In genomic region chr4:133073192-133073591, GRCm38 (mm10) we compare ENCODE assay signal across 8 mouse cellular contexts. TPM values are rescaled to one million over a fixed set of nuclear protein-coding genes. Genes with fewer than 3 reads are reported as not detected.
DNase-seq lines count a peak whose midpoint lies in the region; ATAC-seq and TF ChIP-seq lines count a peak whose summit lies in the region.

No protein-coding gene starts in this region.

- peaks cover 21% of the 10 kb centered on the region for H3K36me3 ChIP-seq in kidney, postnatal 0 days (ENCODE audit: insufficient read depth, low read length)
- peaks cover 45% of the 10 kb centered on the region for H3K36me3 ChIP-seq in kidney, embryonic 16.5 days (ENCODE audit: insufficient read depth, low read length)
- peaks cover 32% of the 10 kb centered on the region for H3K36me3 ChIP-seq in forebrain, embryonic 13.5 days (ENCODE audit: poor library complexity, severe bottlenecking)
- H3K36me3 ChIP-seq in limb, embryonic 13.5 days, result peaks cover 92% of the 10 kb centered on the region

- DNase-seq in kidney, postnatal 0 days (ENCODE audit: low spot score), result no peak
- peak; percentile 85 for DNase-seq in thymus, postnatal 0 days (ENCODE audit: low spot score)
- no peak for DNase-seq in layer of hippocampus, postnatal 25 days (ENCODE audit: extremely low spot score in 1 of 2, low spot score in 1 of 2)
- no peak for DNase-seq in layer of hippocampus, adult 8-10 months (ENCODE audit: low spot score in 2 of 2)
- DNase-seq in gastrocnemius, postnatal 25 days, result no peak

- 58% methylated on average over 8 of the region's 8 CpGs for WGBS in kidney, postnatal 0 days
- WGBS in kidney, embryonic 16.5 days, result 57% methylated on average over 8 of the region's 8 CpGs
- WGBS in forebrain, embryonic 13.5 days, result 70% methylated on average over 8 of the region's 8 CpGs
- 54% methylated on average over 8 of the region's 8 CpGs for WGBS in limb, embryonic 13.5 days

- peaks cover 14% of the 10 kb centered on the region for H3K4me1 ChIP-seq in kidney, postnatal 0 days (replicated peaks; ENCODE audit: insufficient read depth, low read length)
- peaks cover 22% of the 10 kb centered on the region for H3K4me1 ChIP-seq in kidney, embryonic 16.5 days (ENCODE audit: insufficient read depth, low read length)
- peaks cover 49% of the 10 kb centered on the region for H3K4me1 ChIP-seq in forebrain, embryonic 13.5 days
- H3K4me1 ChIP-seq in limb, embryonic 13.5 days, result peaks cover 46% of the 10 kb centered on the region

- H3K9ac ChIP-seq in kidney, postnatal 0 days (ENCODE audit: low read depth, low read length), result peak overlapping the region; percentile 42; the same call in 1 of the 2 replicates
- H3K9ac ChIP-seq in kidney, embryonic 16.5 days (replicated peaks; ENCODE audit: low read length), result no peak overlapping the region
- H3K9ac ChIP-seq in forebrain, embryonic 13.5 days, result no peak overlapping the region
- H3K9ac ChIP-seq in limb, embryonic 13.5 days, result 0 out of 2 replicates have a peak overlapping the region, but pooled peaks have one; percentile 39

- H3K4me3 ChIP-seq in kidney, postnatal 0 days (replicated peaks; ENCODE audit: low read depth, low read length), result no peak overlapping the region
- no peak overlapping the region for H3K4me3 ChIP-seq in kidney, embryonic 16.5 days (ENCODE audit: low read length)
- no peak overlapping the region for H3K4me3 ChIP-seq in forebrain, embryonic 13.5 days
- H3K4me3 ChIP-seq in limb, embryonic 13.5 days, result no peak overlapping the region

- TF ChIP-seq CTCF in kidney, postnatal 0 days (IDR thresholded peaks at IDR 0.05; ENCODE audit: low read depth), result no peak

- ATAC-seq in kidney, postnatal 0 days (replicated peaks; ENCODE audit: low FRiP score, low read depth), result no peak
- no peak for ATAC-seq in kidney, embryonic 16.5 days (ENCODE audit: low FRiP score, low TSS enrichment)
- no peak for ATAC-seq in forebrain, embryonic 13.5 days
- no peak for ATAC-seq in limb, embryonic 13.5 days (ENCODE audit: low FRiP score, low read depth)

- no peak overlapping the region for H3K4me2 ChIP-seq in kidney, postnatal 0 days (ENCODE audit: low read length)
- H3K4me2 ChIP-seq in kidney, embryonic 16.5 days (replicated peaks; ENCODE audit: low read depth, low read length), result no peak overlapping the region
- no peak overlapping the region for H3K4me2 ChIP-seq in forebrain, embryonic 13.5 days
- H3K4me2 ChIP-seq in limb, embryonic 13.5 days (replicated peaks), result no peak overlapping the region

- no peaks in the 10 kb centered on the region for H3K9me3 ChIP-seq in kidney, postnatal 0 days (replicated peaks; ENCODE audit: low read length)
- H3K9me3 ChIP-seq in kidney, embryonic 16.5 days (ENCODE audit: low read length), result no peaks in the 10 kb centered on the region
- no peaks in the 10 kb centered on the region for H3K9me3 ChIP-seq in forebrain, embryonic 13.5 days (replicated peaks)
- H3K9me3 ChIP-seq in limb, embryonic 13.5 days, result no peaks in the 10 kb centered on the region

- H3K27me3 ChIP-seq in kidney, postnatal 0 days (ENCODE audit: insufficient read depth, low read length), result no peaks in the 10 kb centered on the region
- no peaks in the 10 kb centered on the region for H3K27me3 ChIP-seq in kidney, embryonic 16.5 days (ENCODE audit: insufficient read depth, low read length)
- H3K27me3 ChIP-seq in forebrain, embryonic 13.5 days, result no peaks in the 10 kb centered on the region
- H3K27me3 ChIP-seq in limb, embryonic 13.5 days, result no peaks in the 10 kb centered on the region

- peak overlapping the region; percentile 8; the same call in 1 of the 2 replicates for H3K27ac ChIP-seq in kidney, postnatal 0 days
- H3K27ac ChIP-seq in kidney, embryonic 16.5 days (ENCODE audit: low read length), result no peak overlapping the region
- H3K27ac ChIP-seq in forebrain, embryonic 13.5 days, result peak overlapping the region; percentile 51
- H3K27ac ChIP-seq in limb, embryonic 13.5 days, result no peak overlapping the region

RNA-seq across cellular contexts. Expression of gene Wasf2, which starts 57.1 kb away (rescaled TPM):
- polyA plus RNA-seq in kidney, postnatal 0 days (2015; fragmentation: Nextera tagmentation; extraction: Ambion mirVana), result 98.8 and 113 TPM in 2 replicates
- polyA plus RNA-seq in kidney, embryonic 16.5 days (2015; fragmentation: Nextera tagmentation; extraction: Ambion mirVana), result 77.4 and 102 TPM in 2 replicates
- 36.7 and 42.9 TPM in 2 replicates for polyA plus RNA-seq in forebrain, embryonic 13.5 days (2015; fragmentation: Nextera tagmentation; extraction: Ambion mirVana)
- 114 and 132 TPM in 2 replicates for polyA plus RNA-seq in limb, embryonic 13.5 days (2015; fragmentation: Nextera tagmentation; extraction: Ambion mirVana)
- polyA plus RNA-seq in thymus, postnatal 0 days (2015; fragmentation: Nextera tagmentation; extraction: Ambion mirVana), result 140 and 190 TPM in 2 replicates
- total RNA-seq in layer of hippocampus, postnatal 25 days (2021), result 10 to 100 TPM; 28.9 to 32.8 TPM
- 10 to 100 TPM; 35.7 to 48.2 (median 46.7) TPM for total RNA-seq in layer of hippocampus, adult 8-10 months (2022)
- 10 to 100 TPM; 33.8 to 39.7 TPM for total RNA-seq in gastrocnemius, postnatal 25 days (2021)

Comparison
In these comparisons a context has a peak if more than half of its experiments do, and no peak if none do; other contexts are left out.
1. H3K27ac ChIP-seq: peak in kidney, postnatal 0 days (single experiment) and forebrain, embryonic 13.5 days (single experiment); none in kidney, embryonic 16.5 days (single experiment) and limb, embryonic 13.5 days (single experiment).
2. H3K9ac ChIP-seq: peak in kidney, postnatal 0 days (single experiment) and limb, embryonic 13.5 days (single experiment); none in kidney, embryonic 16.5 days (single experiment) and forebrain, embryonic 13.5 days (single experiment).